Mouse (Mus musculus): ENCODE results near the gene Kif22. TPM values are rescaled to one million over a fixed set of nuclear protein-coding genes. Genes with fewer than 3 reads are reported as not detected.
"Not testable (repeated sequence)": the region's sequence is repeated elsewhere in the genome, so short reads cannot be mapped to it uniquely, and the experiment has no call there.

The Kif22 gene
- 50.5 and 66.8 TPM in 2 replicates for polyA plus RNA-seq (2012; rRNA removed)

GRCm38 (mm10) chr7:127041851-127042672 lies at the start of gene Kif22:
Gene Kif22 (minus strand): TSS chr7:127042471.
- H3K27ac ChIP-seq (ENCODE audit: control insufficient read depth, insufficient read depth, low read length): peak within 1 kb of the TSS; percentile 27; the same call in 1 of the 2 replicates
- H3K27me3 ChIP-seq (ENCODE audit: control insufficient read depth, insufficient read depth, low read length): no peaks in the 10 kb centered on the region
- under 1% methylated on average over 53 of the region's 53 CpGs for WGBS
- DNase-seq: peak; percentile 91
- 0 out of 2 replicates have a peak, but pooled peaks have one; percentile 32 for TF ChIP-seq POLR2A (IDR thresholded peaks at IDR 0.05; ENCODE audit: control insufficient read depth, extremely low read depth, insufficient read depth, low read length, poor library complexity)
- no peak for TF ChIP-seq CTCF (IDR thresholded peaks at IDR 0.05; ENCODE audit: borderline replicate concordance, control insufficient read depth, extremely low read depth, insufficient read depth, low read length, poor library complexity)
- peaks cover 12% of the 10 kb centered on the region for H3K4me1 ChIP-seq (replicated peaks; ENCODE audit: control insufficient read depth, insufficient read depth, low read length)
- H3K36me3 ChIP-seq (ENCODE audit: control insufficient read depth, insufficient read depth, low read length): no peaks in the 10 kb centered on the region; the same call in 1 of the 2 replicates
- peak within 1 kb of the TSS; percentile 100 for H3K4me3 ChIP-seq (ENCODE audit: control insufficient read depth, insufficient read depth, low read length)

DNA sequence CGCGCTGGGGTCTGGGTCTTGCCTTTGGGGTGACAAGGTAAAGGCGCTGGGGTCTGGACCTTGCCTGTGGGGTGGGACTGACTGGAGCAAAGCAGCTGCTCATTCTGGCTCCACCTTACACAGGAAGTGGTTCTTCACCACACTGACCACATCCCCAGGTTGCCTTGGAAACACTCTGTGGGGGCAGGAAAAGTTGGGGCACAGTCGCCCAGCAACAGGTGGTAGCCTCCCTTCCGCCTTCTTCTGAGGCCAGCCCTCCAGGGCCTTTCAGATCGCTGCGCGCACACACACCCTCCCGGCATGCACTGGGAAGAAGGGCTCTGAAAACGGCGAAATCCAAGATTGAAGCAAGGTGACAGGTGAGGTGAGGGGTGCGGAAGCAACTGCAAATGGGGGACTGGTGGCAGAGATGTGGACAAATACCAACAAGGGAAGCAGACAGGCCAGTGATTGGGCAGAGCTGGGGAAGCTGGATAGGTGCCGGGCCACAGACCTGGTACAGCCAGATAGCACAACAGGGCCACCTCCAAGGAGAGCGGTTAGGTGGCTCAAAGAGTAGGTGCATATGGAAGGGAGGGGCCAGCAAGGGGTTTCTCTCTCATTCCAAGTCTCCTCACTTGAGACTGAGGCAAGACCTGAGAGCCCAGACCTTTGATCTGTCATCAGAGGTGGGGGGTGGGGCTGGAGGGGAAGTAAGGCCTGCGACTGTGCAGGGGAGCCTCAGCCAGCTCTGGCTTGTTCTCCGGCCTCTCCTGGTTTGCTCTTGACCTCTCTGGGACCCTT lies 49.0 kb upstream of the Kif22 start, which contains the start of gene AI467606:
Gene AI467606, plus strand, starts transcription at position 246 of the 783 bp plus-strand sequence.
- peak; percentile 90 for TF ChIP-seq POLR2A (IDR thresholded peaks at IDR 0.05; ENCODE audit: control insufficient read depth, extremely low read depth, insufficient read depth, low read length, poor library complexity)
- no peak for TF ChIP-seq CTCF (IDR thresholded peaks at IDR 0.05; ENCODE audit: borderline replicate concordance, control insufficient read depth, extremely low read depth, insufficient read depth, low read length, poor library complexity)
- H3K36me3 ChIP-seq (ENCODE audit: control insufficient read depth, insufficient read depth, low read length): peaks cover 21% of the 10 kb centered on the region
- peaks cover 46% of the 10 kb centered on the region for H3K4me1 ChIP-seq (replicated peaks; ENCODE audit: control insufficient read depth, insufficient read depth, low read length)
- H3K27me3 ChIP-seq (ENCODE audit: control insufficient read depth, insufficient read depth, low read length): no peaks in the 10 kb centered on the region
- WGBS: 4% methylated on average over 16 of the region's 16 CpGs
- H3K4me3 ChIP-seq (ENCODE audit: control insufficient read depth, insufficient read depth, low read length): peak within 1 kb of the TSS; percentile 85
- DNase-seq: peak; percentile 97
- H3K27ac ChIP-seq (ENCODE audit: control insufficient read depth, insufficient read depth, low read length): peak within 1 kb of the TSS; percentile 99

DNA sequence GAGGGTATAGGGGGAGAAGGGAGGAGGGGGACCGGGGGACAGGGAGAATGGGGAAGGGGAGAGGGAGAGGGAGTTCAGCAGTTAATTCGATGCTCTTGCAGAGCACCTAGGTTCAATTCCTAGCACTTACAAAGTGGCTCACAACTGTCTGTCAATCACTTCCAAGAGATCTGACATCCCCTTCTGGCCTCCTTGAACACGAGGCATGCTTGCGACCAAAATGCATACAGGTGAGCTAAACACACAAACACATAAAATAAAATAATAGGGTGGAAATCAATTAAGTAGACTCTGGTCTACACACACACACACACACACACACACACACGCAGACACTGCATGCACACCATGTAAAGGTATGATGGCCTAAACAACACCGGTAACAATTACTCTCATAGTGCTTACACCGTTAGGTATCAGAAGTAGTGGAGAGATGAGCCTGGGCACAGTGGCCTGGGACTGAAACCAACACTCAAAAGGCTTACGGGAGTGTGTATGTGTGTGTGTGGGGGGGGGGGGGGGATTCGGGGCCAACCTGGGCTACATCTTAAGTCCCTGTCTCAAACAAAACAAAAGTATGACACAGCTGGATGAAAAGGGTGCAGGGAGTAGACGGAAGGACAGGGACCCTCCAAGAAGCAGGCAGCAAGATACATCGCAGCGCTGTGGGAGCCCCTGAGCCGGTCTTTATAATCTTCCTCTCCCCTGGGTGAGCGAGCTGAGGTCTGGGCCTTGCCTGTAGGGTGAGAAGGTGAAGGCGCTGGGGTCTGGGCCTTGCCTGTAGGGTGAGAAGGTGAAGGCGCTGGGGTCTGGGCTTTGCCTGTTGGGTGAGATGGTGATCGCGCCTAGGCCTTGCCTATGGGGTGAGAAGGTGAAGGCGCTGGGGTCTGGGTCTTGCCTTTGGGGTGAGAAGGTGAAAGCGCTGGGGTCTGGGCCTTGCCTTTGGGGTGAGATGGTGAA lies 48.2 kb upstream of the Kif22 start:
- TF ChIP-seq CTCF (IDR thresholded peaks at IDR 0.05; ENCODE audit: borderline replicate concordance, control insufficient read depth, extremely low read depth, insufficient read depth, low read length, poor library complexity): no peak
- no peak for TF ChIP-seq POLR2A (IDR thresholded peaks at IDR 0.05; ENCODE audit: control insufficient read depth, extremely low read depth, insufficient read depth, low read length, poor library complexity)

GRCm38 (mm10) chr7:127088901-127089845 lies 46.9 kb upstream of the Kif22 start:
- Histone ChIP-seq H3K27ac (ENCODE audit: control insufficient read depth, insufficient read depth, low read length) (peak overlapping the region; percentile 99), H3K4me3 (ENCODE audit: control insufficient read depth, insufficient read depth, low read length) (peak overlapping the region; percentile 47), H3K4me1 (replicated peaks; ENCODE audit: control insufficient read depth, insufficient read depth, low read length) (peaks cover 39% of the 10 kb centered on the region), H3K27me3 (ENCODE audit: control insufficient read depth, insufficient read depth, low read length) (no peaks in the 10 kb centered on the region), H3K36me3 (ENCODE audit: control insufficient read depth, insufficient read depth, low read length) (peaks cover 15% of the 10 kb centered on the region)
- TF ChIP-seq POLR2A (IDR thresholded peaks at IDR 0.05; ENCODE audit: control insufficient read depth, extremely low read depth, insufficient read depth, low read length, poor library complexity) (no peak; the same call in 1 of the 2 replicates), CTCF (IDR thresholded peaks at IDR 0.05; ENCODE audit: borderline replicate concordance, control insufficient read depth, extremely low read depth, insufficient read depth, low read length, poor library complexity) (no peak)
- WGBS: 4% methylated on average over 27 of the region's 27 CpGs
- DNase-seq: peak; percentile 59

More for the DNA sequence above, 48.2 kb upstream of the Kif22 start:
- H3K36me3 ChIP-seq (ENCODE audit: control insufficient read depth, insufficient read depth, low read length): peaks cover 21% of the 10 kb centered on the region
- peak overlapping the region; percentile 66 for H3K4me3 ChIP-seq (ENCODE audit: control insufficient read depth, insufficient read depth, low read length)
- peak; percentile 27 for DNase-seq
- 11% methylated on average over 20 of the region's 20 CpGs for WGBS
- no peaks in the 10 kb centered on the region for H3K27me3 ChIP-seq (ENCODE audit: control insufficient read depth, insufficient read depth, low read length)
- peaks cover 46% of the 10 kb centered on the region for H3K4me1 ChIP-seq (replicated peaks; ENCODE audit: control insufficient read depth, insufficient read depth, low read length)
- H3K27ac ChIP-seq (ENCODE audit: control insufficient read depth, insufficient read depth, low read length): peak overlapping the region; percentile 99

DNA sequence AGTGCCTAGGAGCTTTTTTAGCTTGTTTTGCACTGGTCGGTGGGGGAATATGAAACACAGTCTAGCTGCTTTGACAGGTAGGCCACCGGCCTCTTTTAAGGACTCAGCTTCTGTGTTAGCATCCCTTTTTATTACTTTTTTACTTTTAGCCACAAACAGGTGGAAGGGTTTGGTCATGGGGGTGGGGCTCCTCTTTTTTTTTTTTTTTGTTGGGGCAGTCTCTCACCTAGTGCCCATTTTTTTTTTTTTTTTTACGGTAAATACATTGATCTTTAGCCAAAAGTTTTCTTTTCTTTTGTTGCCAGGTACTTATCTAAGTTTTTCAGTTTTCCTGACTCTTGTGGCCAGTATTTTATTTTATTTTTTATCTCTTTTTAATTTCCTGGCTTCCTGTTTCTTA lies 45.8 kb upstream of the Kif22 start:
- peak overlapping the region; percentile 76; the same call in 1 of the 2 replicates for H3K27ac ChIP-seq (ENCODE audit: control insufficient read depth, insufficient read depth, low read length)
- no peaks in the 10 kb centered on the region for H3K27me3 ChIP-seq (ENCODE audit: control insufficient read depth, insufficient read depth, low read length)
- peaks cover 8% of the 10 kb centered on the region for H3K36me3 ChIP-seq (ENCODE audit: control insufficient read depth, insufficient read depth, low read length)
- H3K4me1 ChIP-seq (replicated peaks; ENCODE audit: control insufficient read depth, insufficient read depth, low read length): peaks cover 31% of the 10 kb centered on the region
- DNase-seq: no peak
- 17% methylated on average over 3 of the region's 3 CpGs for WGBS
- no peak overlapping the region for H3K4me3 ChIP-seq (ENCODE audit: control insufficient read depth, insufficient read depth, low read length)
- TF ChIP-seq POLR2A (IDR thresholded peaks at IDR 0.05; ENCODE audit: control insufficient read depth, extremely low read depth, insufficient read depth, low read length, poor library complexity) (no peak), CTCF (IDR thresholded peaks at IDR 0.05; ENCODE audit: borderline replicate concordance, control insufficient read depth, extremely low read depth, insufficient read depth, low read length, poor library complexity) (no peak)

- H3K27ac ChIP-seq (ENCODE audit: control insufficient read depth, insufficient read depth, low read length): peak within 1 kb of the TSS; percentile 76
- H3K27me3 ChIP-seq (ENCODE audit: control insufficient read depth, insufficient read depth, low read length); DNase-seq; H3K4me3 ChIP-seq (ENCODE audit: control insufficient read depth, insufficient read depth, low read length); H3K36me3 ChIP-seq (ENCODE audit: control insufficient read depth, insufficient read depth, low read length): not testable (repeated sequence)
- WGBS: 79% methylated on average over 6 of the region's 6 CpGs
- H3K4me1 ChIP-seq (replicated peaks; ENCODE audit: control insufficient read depth, insufficient read depth, low read length): peaks cover 29% of the 10 kb centered on the region
Measured at GRCm38 (mm10) chr7:127087278-127088010, 45.2 kb upstream of the Kif22 start, which contains the start of gene Zg16. Gene Zg16 (minus strand): TSS chr7:127087328.

DNA sequence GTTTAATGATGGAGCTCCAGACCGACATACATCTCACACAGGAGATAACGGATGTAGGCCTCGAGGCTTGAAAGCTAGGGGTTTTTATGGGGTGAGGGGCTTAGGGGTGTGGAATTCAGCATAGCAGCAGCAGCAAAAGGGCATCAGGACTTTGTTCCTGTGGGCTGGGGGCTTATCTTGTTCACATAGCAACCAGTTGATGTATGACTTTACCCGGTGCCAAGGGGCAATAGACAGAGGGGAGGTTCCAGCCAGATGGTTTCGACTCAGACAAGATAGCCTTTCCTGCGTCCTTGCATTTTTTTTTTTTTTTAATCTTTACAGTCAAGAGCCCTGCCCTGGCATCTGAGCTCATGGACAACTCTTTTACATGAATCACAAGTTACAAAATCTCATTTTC lies 43.5 kb upstream of the Kif22 start:
- peaks cover 36% of the 10 kb centered on the region for H3K4me1 ChIP-seq (replicated peaks; ENCODE audit: control insufficient read depth, insufficient read depth, low read length)
- 95% methylated on average over 6 of the region's 6 CpGs for WGBS
- DNase-seq; H3K27me3 ChIP-seq (ENCODE audit: control insufficient read depth, insufficient read depth, low read length); H3K27ac ChIP-seq (ENCODE audit: control insufficient read depth, insufficient read depth, low read length); H3K36me3 ChIP-seq (ENCODE audit: control insufficient read depth, insufficient read depth, low read length); H3K4me3 ChIP-seq (ENCODE audit: control insufficient read depth, insufficient read depth, low read length): not testable (repeated sequence)

Measured in thymus, adult 2 months (tissue).